Mouse (Mus musculus): Measurements from ENCODE around the gene Gm1123.

The Gm1123 gene

GRCm38 (mm10) chr9:99035575-99035974, at the start of gene Gm1123:
Gene Gm1123 (minus strand): TSS chr9:99035715.
- DNase-seq (ENCODE audit: low spot score in 2 of 2): no peak

DNA sequence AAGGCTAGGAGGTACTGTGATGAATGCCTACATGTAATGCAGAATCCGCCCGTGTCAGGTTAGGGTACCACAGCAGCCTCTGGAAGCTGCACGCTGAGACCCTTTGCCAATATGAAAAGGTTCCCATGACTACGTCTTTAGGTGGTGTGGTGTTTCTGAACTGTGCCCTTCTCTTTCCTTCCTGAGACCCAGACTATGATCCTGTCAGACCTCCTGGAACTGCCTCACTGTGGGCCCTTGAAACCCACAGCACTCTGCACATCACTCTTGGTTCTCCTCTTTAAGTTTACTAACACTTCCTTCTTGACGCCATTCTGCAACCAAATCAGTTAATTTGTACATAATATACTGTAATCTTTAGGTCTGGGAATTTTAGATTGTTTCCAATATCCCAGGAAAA, 46.2 kb upstream of the Gm1123 start:
- DNase-seq (ENCODE audit: low spot score in 2 of 2): no peak

- no peak for DNase-seq (ENCODE audit: low spot score in 2 of 2)
These were observed 45.8 kb upstream of the Gm1123 start for GRCm38 (mm10) chr9:99081308-99081707.

GRCm38 (mm10) chr9:99080657-99081056, 45.1 kb upstream of the Gm1123 start:
- no peak for DNase-seq (ENCODE audit: low spot score in 2 of 2)

- DNase-seq (ENCODE audit: low spot score in 2 of 2): no peak
These were observed 38.9 kb upstream of the Gm1123 start for GRCm38 (mm10) chr9:99074462-99074861.

GRCm38 (mm10) chr9:99072538-99072937, 37.0 kb upstream of the Gm1123 start:
- DNase-seq (ENCODE audit: low spot score in 2 of 2): no peak

DNA sequence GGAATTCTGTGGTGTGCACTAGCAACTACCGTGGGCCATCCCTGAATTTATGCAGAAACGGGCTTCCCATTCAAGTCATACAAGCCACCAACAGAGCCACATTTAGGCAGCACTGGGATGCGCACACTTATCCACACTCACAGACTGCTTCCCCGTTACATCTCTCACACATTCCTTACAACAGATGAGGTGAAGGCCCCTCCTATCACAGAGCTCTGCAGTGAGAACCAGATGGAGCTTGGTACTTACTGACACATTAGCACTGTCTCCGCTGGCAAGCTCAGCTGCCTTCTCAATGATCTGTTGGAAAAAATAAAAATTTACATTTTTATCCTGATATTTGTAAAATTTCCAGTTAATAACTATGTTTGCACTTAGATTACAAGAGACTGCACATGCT, 29.8 kb upstream of the Gm1123 start:
- DNase-seq (ENCODE audit: low spot score in 2 of 2): no peak

- no peak for DNase-seq (ENCODE audit: low spot score in 2 of 2)
These were observed 28.7 kb upstream of the Gm1123 start for GRCm38 (mm10) chr9:99064216-99064615.

DNA sequence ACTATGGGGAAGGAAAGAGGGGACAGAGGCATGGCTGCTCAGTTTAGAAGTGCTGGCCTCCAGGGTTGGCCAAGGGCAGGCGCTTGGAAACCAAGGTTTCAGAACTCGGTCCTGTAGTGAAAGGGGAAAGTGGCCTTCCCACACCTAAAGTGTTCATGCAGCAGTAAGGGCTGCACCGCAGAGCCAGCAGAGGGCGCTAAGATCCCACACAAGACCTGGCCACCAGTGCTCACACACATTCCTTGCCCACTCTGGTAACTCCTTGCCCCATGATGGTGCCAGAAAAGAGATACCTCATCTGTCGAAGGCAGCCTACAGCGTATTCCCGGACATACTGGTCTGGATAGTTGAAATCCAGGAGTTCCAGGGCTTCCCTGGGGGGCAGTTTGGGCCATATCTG, 27.0 kb upstream of the Gm1123 start:
- DNase-seq (ENCODE audit: low spot score in 2 of 2): peak; percentile 52 to 64

DNA sequence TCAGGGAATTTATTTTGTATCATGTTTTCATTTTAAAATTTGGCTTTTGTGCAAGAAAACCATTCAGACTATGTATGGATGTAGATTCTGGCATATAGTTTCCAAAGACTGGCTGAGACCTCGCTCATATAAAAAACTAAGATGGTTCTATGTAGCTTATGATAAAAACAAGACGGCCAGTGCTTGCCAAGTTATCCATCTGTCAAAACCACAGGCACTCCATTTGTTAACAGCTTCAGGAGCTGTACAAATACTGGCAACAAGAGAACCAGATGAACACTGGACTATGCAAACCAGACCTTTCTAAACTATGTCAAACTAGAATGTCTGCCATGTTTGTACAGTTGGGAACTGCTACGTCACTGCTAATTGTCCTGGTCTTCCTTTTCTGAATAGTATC, 22.2 kb upstream of the Gm1123 start:
- no peak for DNase-seq (ENCODE audit: low spot score in 2 of 2)

DNA sequence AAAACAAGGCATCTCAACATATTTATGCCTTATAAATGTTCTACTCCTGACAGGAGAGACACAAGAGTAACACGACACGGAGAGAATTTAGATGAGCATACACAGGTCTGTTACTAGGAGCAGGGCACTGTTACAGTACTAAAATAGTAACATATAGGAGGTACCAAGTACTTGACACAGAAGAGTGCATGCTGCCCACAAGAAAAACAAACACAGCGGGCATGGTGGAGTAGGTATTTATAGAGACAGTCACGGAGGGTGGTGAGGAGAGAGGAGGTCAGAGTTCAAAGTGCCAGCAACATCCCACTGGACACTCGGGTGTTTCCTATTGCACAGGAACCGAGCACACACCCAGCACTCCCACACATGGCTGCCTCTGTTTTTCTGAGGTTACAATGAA, 14.2 kb upstream of the Gm1123 start:
- no peak for DNase-seq (ENCODE audit: low spot score in 2 of 2)

DNA sequence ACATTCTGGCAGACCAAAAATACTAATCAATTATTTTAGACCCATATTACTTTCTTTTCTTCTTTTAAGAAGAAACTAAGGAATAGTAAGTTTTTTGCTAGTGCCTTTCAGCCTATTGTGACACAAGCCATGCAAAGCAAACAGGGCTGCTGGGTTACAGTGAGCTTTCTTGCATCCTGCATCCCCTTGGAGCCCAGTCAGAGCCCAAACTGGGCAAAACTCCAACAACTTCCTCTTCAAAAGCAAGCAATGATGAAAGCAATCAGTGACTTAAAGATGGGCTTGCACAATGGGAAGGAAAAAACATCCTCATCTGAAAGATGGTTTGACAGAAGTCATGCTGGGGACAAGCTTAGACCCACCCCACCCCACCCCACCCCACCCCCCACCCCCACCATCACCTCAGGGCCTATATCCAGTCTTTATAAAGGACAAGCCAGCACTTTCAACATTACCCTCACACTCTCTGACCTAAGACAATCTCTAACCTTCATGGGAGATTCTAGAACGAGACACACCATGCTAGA, 13.3 kb upstream of the Gm1123 start:
- no peak for DNase-seq (ENCODE audit: low spot score in 2 of 2)

GRCm38 (mm10) chr9:99044761-99045160, 9.2 kb upstream of the Gm1123 start:
- no peak for DNase-seq (ENCODE audit: low spot score in 2 of 2)

DNA sequence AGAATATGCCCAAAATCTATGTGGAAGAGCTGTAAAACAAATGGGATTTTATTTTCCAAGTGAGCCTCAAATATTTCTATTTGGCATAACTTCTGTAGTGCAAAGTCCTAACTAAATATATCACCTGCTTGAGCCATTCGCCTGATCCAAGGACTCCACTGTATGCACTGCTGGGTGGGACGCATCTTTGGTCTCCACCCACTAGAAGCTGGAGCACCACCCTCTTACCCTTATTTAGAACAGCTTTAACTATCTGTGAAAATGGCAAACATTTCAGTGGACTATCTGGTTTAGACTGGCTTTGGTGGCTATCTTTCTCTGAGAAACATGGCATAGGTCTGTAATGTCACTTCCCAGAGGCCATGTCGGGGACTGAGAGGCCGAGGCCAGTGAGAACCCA, 7.1 kb upstream of the Gm1123 start:
- DNase-seq (ENCODE audit: low spot score in 2 of 2): no peak

GRCm38 (mm10) chr9:99041994-99042393, 6.5 kb upstream of the Gm1123 start:
- no peak for DNase-seq (ENCODE audit: low spot score in 2 of 2)

- no peak for DNase-seq (ENCODE audit: low spot score in 2 of 2)
These were observed 1.4 kb downstream of the Gm1123 start for GRCm38 (mm10) chr9:99034111-99034510.

- no peak for DNase-seq (ENCODE audit: low spot score in 2 of 2)
These were observed 3.5 kb downstream of the Gm1123 start for GRCm38 (mm10) chr9:99032031-99032430.

GRCm38 (mm10) chr9:99021751-99022150, 13.8 kb downstream of the Gm1123 start:
- no peak for DNase-seq (ENCODE audit: low spot score in 2 of 2)

DNA sequence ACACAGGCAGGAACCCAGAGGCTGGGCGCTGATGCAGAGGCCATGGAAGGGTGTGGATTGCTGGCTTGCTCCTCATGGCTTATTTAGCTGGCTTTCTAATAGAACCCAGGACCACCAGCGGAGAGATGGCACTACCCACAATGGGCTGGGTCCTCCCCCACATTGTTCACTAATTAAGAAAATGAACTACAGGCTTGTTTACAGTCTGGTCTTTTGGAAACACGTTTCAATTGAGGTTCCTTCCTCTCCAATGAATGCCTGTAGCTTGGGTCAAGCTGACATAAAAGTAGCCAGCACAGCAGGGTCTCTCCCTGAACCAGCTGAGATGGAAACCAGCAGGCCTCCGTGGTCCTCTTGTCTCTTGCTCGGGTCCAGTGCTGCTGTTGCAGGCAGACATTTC, 14.3 kb downstream of the Gm1123 start:
- DNase-seq (ENCODE audit: low spot score in 2 of 2): no peak

DNA sequence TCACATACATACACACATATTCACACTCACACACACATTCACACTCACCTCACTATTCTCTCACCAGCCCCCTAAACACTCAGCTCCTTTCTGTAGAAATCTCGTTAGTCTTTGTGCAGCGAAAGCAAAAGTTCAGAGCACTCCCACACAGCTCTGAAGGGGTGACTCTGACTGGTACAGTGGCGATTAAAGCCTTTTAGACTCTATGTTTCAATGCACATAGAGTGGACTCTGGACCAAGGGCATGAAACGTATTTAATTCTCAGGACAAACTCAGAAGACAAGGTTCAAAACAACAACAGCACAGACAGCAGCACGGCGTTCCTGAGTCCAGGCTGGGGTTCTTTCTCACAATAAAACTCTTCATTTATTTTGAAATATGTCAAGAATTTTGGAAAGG, 17.8 kb downstream of the Gm1123 start:
- DNase-seq (ENCODE audit: low spot score in 2 of 2): no peak

GRCm38 (mm10) chr9:99016759-99017158, 18.8 kb downstream of the Gm1123 start:
- no peak for DNase-seq (ENCODE audit: low spot score in 2 of 2)

- DNase-seq (ENCODE audit: low spot score in 2 of 2): no peak
These were observed 19.2 kb downstream of the Gm1123 start for GRCm38 (mm10) chr9:99016301-99016700.

DNA sequence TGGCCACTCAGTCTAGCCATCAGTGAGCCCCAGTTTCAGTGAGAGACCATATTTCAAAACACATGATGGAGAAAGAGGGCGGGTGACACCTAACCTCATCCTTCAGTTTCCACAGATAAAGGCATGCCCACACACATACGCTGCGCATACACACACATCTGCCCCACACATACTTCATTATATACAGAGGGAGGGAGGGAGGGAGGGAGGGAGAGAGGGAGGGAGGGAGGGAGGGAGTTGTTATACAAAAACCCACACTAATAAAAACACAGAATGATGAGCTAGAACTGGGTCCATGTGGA, 25.7 kb downstream of the Gm1123 start:
- no peak for DNase-seq (ENCODE audit: low spot score in 2 of 2)

DNA sequence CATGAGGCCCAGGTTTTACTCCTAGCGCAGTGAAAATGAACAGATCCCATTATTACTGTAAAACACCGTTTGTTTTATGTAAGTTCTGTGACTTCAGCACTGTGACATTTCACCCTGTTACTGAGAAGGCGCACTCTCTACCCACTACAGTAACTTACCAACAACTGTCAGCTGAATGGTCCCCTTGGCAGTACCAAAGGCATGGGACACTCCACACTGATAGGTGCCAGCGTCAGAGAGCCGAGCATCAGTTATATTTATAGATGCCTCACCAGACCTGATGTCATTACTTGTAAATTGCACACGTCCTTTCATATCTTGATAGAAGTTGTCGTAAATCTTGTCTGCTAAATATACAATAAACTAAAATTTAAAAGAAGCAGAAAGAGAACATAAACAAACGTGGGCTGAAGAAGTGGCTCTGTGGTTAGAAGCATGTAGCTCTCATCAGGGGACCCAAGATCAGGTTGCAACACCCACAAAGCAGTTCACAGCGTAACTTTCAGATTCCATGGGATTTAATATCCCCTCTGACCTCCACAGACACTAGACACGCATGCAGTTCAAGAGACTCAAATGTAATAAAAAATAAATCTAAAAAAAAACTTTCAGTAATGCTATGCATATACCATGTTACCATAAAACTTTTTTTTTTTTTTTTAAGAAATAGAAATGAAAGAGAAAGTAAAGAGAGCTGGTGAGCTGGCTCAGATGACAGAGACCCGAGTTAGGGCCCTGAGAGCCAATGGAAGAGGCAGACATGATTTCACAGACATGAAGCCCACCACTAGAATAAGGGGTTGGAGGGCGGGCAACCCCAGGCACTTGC, 26.2 kb downstream of the Gm1123 start:
- DNase-seq (ENCODE audit: low spot score in 2 of 2): no peak
